Mouse (Mus musculus): Measurements from ENCODE around the gene Arrdc2.
"Not testable (repeated sequence)": the region's sequence is repeated elsewhere in the genome, so short reads cannot be mapped to it uniquely, and the experiment has no call there.

Arrdc2 gene

GRCm38 (mm10) chr8:70838654-70839407, 689 bp downstream of the Arrdc2 start:
- peak; percentile 33 for DNase-seq

DNA sequence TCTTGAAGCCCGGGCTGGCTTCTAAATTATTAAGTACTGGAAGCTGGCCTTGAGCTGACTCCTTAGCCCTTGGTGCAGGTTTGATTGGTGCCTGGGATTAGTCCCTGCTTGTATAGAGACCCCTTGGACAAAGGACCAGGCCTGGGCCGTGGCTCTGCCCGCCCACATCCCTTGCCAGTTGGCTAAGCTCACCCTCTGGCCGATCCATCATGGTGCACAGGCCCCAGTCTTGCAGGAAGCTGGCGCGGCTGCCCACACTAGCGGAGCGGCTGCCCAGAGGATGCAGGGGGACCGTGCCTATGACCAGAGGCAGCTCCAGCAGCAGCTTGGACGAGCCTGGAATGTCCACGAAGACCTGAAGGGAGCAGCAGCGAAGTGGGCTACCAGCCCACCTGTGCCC, 2.9 kb downstream of the Arrdc2 start:
- no peak for DNase-seq

DNA sequence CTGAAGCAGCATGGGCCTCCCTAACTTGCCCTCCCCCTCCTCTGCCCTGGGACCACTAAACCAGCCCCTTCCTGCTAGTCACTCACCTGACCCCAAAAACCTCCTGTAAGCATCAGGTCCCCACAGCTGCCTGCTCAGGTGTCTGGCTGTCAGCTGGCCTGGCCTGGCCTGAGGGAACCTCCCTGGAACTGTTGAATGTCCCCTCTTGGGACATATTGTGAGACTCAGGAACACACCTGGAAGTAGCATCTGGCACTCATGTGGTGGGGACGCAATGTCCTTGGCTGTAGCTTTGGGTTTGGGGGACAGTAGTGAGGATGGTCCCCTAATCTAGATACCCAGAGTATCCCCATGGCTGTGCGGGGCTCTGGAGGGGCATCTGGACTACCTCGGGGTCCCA, 5.4 kb downstream of the Arrdc2 start:
- no peak for DNase-seq

DNA sequence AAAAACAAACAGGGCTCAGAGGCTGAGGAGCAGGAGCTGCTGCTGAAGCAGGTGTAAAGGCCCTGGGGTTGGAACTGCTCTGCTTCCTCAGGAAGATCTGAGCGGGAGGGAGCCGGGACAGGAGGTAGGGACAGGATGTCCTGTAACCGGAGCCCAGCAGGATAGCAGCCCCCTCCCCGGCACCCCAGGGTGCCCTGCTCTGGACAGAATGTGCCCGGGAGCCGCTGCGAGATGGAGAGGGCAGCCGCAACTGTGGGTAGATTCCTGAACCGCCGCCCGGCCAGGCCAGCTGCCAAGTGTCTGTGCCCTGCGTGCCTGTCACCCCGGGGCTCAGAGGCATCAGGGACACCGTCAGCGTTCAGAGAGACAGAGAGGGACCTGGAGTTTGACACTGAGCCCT, 6.0 kb downstream of the Arrdc2 start:
- peak; percentile 61 for DNase-seq

- peak; percentile 66 for DNase-seq
These were observed 6.5 kb downstream of the Arrdc2 start for GRCm38 (mm10) chr8:70833018-70833482.

- no peak for DNase-seq
These were observed 7.1 kb downstream of the Arrdc2 start for GRCm38 (mm10) chr8:70832371-70832770.

DNA sequence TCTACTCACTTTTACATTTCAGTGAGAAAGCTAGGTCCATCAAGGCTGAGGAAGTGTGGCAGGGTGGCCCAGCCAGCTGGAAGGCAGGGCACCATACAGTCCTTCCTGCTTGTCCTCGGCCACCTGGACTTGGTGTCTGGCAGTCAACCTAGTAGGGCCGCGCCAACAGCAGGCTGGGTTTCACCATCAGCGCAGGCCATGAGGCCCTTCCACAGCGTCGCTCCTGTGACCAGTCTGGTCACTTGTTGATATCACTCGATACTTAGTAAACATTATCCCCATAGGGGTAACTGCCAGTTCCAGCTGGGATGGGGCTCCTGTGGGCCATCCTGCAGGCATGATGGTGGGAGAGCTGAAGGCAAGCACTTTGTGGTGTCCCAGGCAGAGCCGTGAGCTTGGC, 8.0 kb downstream of the Arrdc2 start:
- DNase-seq = no peak

- no peak for DNase-seq
These were observed 11.7 kb downstream of the Arrdc2 start for GRCm38 (mm10) chr8:70827796-70828195.

DNA sequence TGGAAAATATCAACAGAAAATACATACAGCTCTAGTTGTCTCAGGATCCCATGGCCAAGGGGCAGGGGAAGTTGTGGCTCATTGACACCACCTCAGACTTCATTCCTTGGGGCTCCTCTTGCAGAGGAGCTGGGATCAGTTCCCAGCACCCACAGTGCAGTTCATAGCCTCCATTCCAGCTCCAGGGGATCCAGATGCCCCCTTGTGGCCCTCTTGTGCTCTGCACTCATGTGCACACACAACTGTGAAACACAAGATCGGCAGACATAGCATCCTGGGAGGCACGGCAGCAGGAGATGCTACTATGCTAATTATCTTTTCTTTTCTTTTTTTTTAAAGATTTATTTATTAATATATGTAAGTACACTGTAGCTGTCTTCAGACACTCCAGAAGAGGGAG, 12.5 kb downstream of the Arrdc2 start:
- no peak for DNase-seq

GRCm38 (mm10) chr8:70825816-70826215, 13.7 kb downstream of the Arrdc2 start:
- DNase-seq = no peak

DNA sequence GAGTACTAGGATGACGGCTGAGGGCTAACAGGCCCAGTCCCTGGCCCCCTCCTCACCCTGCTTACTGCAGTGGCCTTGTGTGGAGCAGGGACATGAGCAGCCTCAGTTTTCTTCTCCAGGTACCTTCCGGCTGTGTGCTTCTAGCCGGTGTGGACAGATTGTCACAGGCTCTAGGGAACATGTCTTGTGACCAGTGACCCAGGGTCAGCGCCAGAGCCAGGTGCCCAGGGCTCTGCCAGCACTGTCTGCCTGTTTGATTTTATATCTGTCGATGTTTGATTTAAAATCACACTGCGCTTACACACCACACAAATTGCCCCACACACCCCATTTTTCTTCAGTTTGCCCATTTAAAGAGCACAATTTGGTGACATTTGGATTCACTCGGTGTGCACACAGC, 15.7 kb downstream of the Arrdc2 start:
- DNase-seq = no peak

DNA sequence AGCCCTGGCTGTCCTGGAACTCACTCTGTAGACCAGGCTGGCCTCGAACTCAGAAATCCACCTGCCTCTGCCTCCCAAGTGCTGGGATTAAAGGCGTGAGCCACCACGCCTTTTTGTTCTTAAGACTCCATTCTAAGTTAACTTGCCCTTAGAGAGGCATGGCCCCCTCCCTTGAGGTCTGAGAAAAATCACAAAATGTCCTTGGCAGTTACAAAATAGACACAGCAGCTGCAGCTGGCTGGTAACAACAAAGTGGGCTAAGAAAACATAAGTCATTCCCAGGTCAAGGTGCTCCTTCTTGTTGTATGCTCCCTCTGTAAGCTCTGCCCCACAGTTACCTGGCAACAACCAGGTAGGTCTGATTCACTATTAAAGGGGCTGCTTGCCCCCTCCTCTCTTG, 16.9 kb downstream of the Arrdc2 start:
- DNase-seq = not testable (repeated sequence)

DNA sequence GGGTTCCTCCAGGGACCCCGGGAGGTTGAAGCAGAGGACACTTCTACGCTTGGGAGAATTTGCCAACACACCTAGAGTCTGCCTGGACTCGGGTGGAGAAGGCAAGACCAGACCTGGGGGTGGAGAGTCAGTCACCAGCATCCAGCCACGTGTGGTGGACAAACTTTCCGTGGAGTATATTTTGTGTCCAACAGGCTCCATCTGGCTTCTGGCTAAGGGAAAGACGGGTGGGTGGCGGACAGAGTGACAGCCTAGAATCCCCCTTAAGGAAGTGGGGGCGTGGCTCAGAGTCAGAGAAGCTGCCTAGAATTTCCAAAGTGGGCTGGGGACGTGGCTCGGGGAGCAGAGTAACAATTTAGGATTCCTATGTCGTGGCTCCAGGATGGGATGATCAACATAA, 17.5 kb downstream of the Arrdc2 start:
- no peak for DNase-seq

GRCm38 (mm10) chr8:70821399-70821962, 18.0 kb downstream of the Arrdc2 start:
- DNase-seq = peak; percentile 80

DNA sequence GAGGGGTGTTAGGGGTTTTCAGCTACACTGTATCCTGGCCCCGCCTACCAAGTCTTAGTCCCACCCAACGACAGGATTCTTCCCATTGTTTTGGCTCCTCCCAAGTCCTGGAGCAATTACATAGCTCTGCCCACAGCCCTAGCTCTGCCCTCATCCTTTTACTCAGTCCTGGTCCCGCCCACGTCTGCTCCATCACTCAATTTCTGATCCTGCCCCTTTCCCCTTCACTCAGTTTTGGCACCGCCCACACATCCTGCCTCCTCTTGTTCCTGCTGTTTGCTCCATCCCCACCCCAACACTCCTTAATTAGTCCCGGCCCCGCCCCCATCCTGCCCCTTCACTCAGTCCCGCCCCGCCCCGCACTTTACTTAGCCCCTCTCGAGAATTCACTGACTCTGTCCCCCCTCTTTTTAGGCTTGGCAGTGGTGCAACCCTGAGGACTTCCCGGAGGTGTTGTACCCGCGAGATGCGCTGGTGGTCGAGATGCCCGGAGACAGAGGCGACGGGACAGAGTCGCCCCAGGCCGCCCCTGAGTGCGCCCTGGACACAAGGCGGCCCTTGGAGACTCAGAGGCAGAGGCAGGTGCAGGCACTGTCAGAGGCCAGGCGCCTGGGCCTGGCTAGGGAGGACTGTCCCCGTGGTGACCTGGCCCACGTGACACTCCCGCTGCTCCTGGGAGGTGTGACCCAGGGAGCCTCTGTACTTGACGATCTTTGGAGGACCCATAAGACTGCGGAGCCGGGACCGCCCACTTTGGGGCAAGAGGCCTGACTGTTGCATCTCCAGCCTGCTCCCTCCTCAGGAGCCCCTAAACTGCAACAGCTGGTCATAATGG, 19.2 kb downstream of the Arrdc2 start:
- DNase-seq = peak; percentile 82

GRCm38 (mm10) chr8:70816679-70817078, 22.8 kb downstream of the Arrdc2 start:
- DNase-seq = peak; percentile 57

DNA sequence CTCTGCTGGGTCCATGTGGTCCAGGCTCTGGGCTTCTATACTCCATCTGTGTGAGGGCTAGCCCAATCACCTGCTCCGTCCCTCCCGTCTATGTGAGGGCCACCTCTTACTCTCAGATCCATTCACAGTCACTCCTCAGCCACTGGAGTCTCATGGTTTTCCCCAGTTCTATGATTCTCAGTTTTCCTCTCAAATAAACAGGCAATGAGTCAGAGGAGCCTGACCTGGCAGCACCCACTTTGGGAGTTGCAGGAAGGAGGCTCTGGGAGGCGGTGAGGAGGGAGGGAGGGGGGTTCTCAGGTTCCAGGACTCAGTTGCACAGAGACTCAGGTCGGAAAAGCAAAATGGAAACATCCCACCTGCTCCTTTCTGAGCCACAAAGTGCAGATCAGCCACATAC, 26.6 kb downstream of the Arrdc2 start:
- DNase-seq = no peak

- DNase-seq = no peak
These were observed 27.5 kb downstream of the Arrdc2 start for GRCm38 (mm10) chr8:70812055-70812454.

DNA sequence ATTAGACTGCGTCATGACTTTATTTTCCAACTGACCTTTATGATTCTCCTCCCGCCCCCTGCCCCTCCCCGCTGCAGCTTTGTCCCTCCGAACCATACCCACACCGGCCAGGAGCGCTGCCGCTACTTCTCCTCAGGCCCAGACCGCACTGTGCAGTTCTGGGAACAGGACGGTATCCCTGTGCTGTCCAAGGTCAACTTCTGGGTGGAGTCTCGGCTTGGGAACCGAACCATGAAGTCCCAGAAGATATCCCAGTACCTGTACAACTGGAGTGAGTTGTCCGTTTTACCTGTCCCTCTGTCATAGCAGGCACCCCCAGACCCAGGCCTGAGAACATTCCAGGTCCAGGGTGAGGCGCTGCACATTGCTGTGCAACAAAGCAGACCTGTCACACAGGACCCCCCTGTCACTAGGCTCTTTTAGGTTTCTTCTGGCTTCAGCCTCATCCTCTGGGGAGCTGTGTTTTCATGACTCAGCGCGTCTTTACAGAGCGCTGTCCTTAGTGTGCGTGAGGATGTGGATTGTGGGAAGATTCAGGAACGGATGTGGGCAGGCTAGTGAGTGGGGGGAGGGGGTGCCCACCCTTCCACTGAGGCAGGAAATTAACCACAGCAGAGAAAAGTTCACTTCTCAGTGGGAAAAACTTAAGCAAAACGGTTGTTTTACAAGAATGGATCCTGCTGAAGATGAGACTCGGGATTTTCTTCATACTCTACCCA, 28.4 kb downstream of the Arrdc2 start:
- no peak for DNase-seq

DNA sequence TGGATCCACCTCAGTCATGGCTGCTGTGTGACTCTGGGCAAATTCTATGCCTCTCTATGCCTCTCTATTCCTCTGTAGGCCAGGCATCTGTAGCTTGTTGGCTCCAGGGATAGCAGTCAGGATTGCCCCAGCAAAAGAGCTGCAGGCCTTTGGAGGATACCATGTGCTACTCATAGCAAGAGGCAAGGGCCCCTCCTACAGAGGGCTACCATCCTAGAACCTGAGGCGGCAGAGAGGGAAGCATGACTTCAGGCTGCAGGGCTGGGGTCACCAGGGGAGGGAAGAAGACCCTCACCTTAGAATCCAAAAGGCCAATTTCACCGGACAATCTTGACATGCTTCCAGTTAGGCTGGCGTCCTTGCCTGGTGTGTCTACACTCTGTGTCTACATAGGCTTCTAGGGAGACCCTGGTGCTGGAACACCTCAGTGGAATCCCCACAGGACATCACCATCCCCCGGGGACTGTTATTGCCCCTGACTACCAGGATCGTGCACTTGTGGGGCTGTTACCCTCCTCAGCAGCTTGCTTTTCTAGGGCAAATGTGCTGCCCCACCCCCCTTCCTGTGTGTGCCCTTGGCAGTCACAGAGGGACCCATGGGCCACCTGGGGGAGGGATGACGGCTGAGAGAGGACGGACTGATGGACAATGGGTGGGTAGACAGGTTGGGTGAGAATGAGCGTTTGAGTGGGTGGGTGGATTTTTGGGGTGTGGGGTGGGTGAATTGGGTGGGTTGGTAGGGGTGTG, 30.4 kb downstream of the Arrdc2 start:
- no peak for DNase-seq

DNA sequence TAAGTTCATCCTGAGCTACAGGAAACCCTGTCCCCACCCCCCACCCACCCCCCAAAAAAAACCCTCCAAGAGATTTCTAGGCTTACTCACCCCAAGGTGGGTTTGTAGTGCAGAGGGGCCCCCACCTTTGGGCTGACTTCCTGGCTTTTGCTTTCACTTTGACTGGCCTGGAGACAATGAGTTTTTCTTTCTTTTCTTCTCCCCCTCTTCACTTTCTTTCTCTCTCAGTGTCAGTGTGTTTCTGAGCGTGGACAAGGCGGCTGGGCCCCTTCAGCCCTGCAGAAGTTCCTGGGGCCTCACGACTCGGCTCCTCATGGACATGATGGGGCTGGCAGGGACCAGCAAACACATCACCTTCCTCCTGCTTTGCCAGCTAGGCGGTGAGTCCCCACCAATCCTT, 31.3 kb downstream of the Arrdc2 start, which contains the start of gene Il12rb1:
Gene Il12rb1 (plus strand): TSS at position 211 of the 400 bp plus-strand sequence.
- DNase-seq = no peak

- DNase-seq = no peak
These were observed 32.2 kb downstream of the Arrdc2 start for GRCm38 (mm10) chr8:70807304-70807703.
